Mouse (Mus musculus) inflammation-experienced regulatory T-cells, adult 6 months (primary cell): ENCODE data around the gene Rad23b. TPM values are rescaled to one million over a fixed set of nuclear protein-coding genes. Genes with fewer than 3 reads are reported as not detected.

ENCODE experiments used
- polyA plus RNA-seq, 3 experiments: library from polyadenylated mRNA; unstranded; fragments of 100-300 nt; shearing (Covaris generic); gene quantifications; one replicate each; pipeline ENCODE4 v1.2.1; 2017

Gene Rad23b
- polyA plus RNA-seq, 3 experiments from 2014 or later = 13.8 to 14.6 (median 14.2) TPM

Other genes starting within 250 kb of the Rad23b start
- gene Klf4, start 182.4 kb downstream of the Rad23b start, polyA plus RNA-seq = 1 to 10 TPM in 2 of 3 experiments, under 1 TPM in 1; 0.35 to 2.2 (median 1.5) TPM